Mouse (Mus musculus) gonadal fat pad, adult 2 months (tissue): ENCODE data around the gene Rdh1. TPM values are rescaled to one million over a fixed set of nuclear protein-coding genes. Genes with fewer than 3 reads are reported as not detected.

Experiments used
- polyA plus RNA-seq: library from polyadenylated mRNA; depleted of rRNA; stranded (reverse); fragments of >200 nt; gene quantifications from 2 replicates; pipeline ENCODE4 v1.2.3, GENCODE M21; 2012; rRNA removed

Rdh1 gene
- polyA plus RNA-seq, 1 experiment, result 0.59 TPM

Other genes with a start within 250 kb of the Rdh1 start
- 25.5 and 29.3 TPM in 2 replicates for gene Ndufa4l2, start 244.8 kb upstream of the Rdh1 start, polyA plus RNA-seq
- 103 and 134 TPM in 2 replicates for gene Shmt2, start 237.3 kb upstream of the Rdh1 start, polyA plus RNA-seq
- gene Nxph4, start 225.2 kb upstream of the Rdh1 start, polyA plus RNA-seq, result 11.6 and 26.9 TPM in 2 replicates
- 99.2 and 173 TPM in 2 replicates for gene Lrp1, start 138.6 kb upstream of the Rdh1 start, polyA plus RNA-seq
- 73.8 and 92.7 TPM in 2 replicates for gene Stat6, start 116.7 kb upstream of the Rdh1 start, polyA plus RNA-seq
- 3.5 and 4.4 TPM in 2 replicates for gene Nemp1, start 92.8 kb upstream of the Rdh1 start, polyA plus RNA-seq
- gene Nab2, start 91.2 kb upstream of the Rdh1 start, polyA plus RNA-seq, result 35.9 and 41.2 TPM in 2 replicates
- 0.15 and 0.22 TPM in 2 replicates for gene Myo1a, start 54.6 kb upstream of the Rdh1 start, polyA plus RNA-seq
- gene Tac2, start 35.2 kb upstream of the Rdh1 start, polyA plus RNA-seq, result 1.1 TPM in 2 replicates
- gene Zbtb39, start 20.2 kb upstream of the Rdh1 start, polyA plus RNA-seq, result 8.8 and 11.6 TPM in 2 replicates
- 5.0 and 5.1 TPM in 2 replicates for gene Gpr182, start 8.0 kb upstream of the Rdh1 start, polyA plus RNA-seq
- gene Rdh16f1, start 66 bp downstream of the Rdh1 start, polyA plus RNA-seq, result 1.1 and 1.3 TPM in 2 replicates
- 0.31 TPM in 1 of 2 replicates, not detected in the other for gene Rdh9, start 16.7 kb downstream of the Rdh1 start, polyA plus RNA-seq
- gene Rdh16, start 41.4 kb downstream of the Rdh1 start, polyA plus RNA-seq, result 1.6 and 2.2 TPM in 2 replicates
- not detected in 2 replicates for gene Rdh19, start 90.2 kb downstream of the Rdh1 start, polyA plus RNA-seq
- gene Rdh16f2, start 106.8 kb downstream of the Rdh1 start, polyA plus RNA-seq, result 0.09 and 0.11 TPM in 2 replicates
- gene Rdh7, start 129.1 kb downstream of the Rdh1 start, polyA plus RNA-seq, result 0.36 and 1.4 TPM in 2 replicates
- 0.04 and 0.30 TPM in 2 replicates for gene Sdr9c7, start 138.8 kb downstream of the Rdh1 start, polyA plus RNA-seq
- 0.53 TPM in 1 of 2 replicates, not detected in the other for gene Hsd17b6, start 247.9 kb downstream of the Rdh1 start, polyA plus RNA-seq